Mouse (Mus musculus) liver, postnatal 0 days (tissue): ENCODE measurements around the gene Col20a1. TPM values are rescaled to one million over a fixed set of nuclear protein-coding genes. Genes with fewer than 3 reads are reported as not detected.
A peak's percentile ranks its signal among the peaks of the same experiment; 100 is the strongest.

Experiments
- ATAC-seq: fragments of 200-750 bp; cut with Nextera tagmentation; 2 replicates; pipeline ENCODE4 v1.8.0; 2017; ENCODE audit warnings: mild to moderate bottlenecking, moderate library complexity
- DNase-seq: peaks from one replicate; pipeline ENCODE4 v3.0.0-alpha.2; 2016
- H3K27ac ChIP-seq: fragments of 300-500 bp; sonication (generic); 2 replicates; pipeline ENCODE4 v1.5.1; 2014; ENCODE audit warnings: antibody characterized with exemption, moderate library complexity, mild to moderate bottlenecking, low read depth
- H3K27me3 ChIP-seq: fragments of 300-500 bp; sonication (generic); 2 replicates; pipeline ENCODE4 v1.6.1; 2014; ENCODE audit warnings: low read length, control low read depth, mixed read lengths; ENCODE audit not compliant: insufficient read depth
- H3K36me3 ChIP-seq: fragments of 300-500 bp; sonication (generic); replicated peaks from 2 replicates; pipeline ENCODE4 v1.6.1; 2014; ENCODE audit warnings: mild to moderate bottlenecking, control low read depth, low read length, moderate library complexity, mixed read lengths; ENCODE audit not compliant: insufficient read depth
- H3K4me1 ChIP-seq: fragments of 300-500 bp; sonication (generic); 2 replicates; pipeline ENCODE4 v1.6.1; 2014; ENCODE audit warnings: antibody characterized with exemption, mild to moderate bottlenecking, control low read depth; ENCODE audit not compliant: insufficient read depth
- H3K4me2 ChIP-seq: fragments of 300-500 bp; sonication (generic); 2 replicates; pipeline ENCODE4 v1.6.1; 2014; ENCODE audit warnings: low read depth, mild to moderate bottlenecking, low read length, moderate library complexity, mixed read lengths
- H3K4me3 ChIP-seq: fragments of 300-500 bp; sonication (generic); 2 replicates; pipeline ENCODE4 v1.5.1; 2014; ENCODE audit warnings: low read depth, low read length
- H3K9ac ChIP-seq: fragments of 300-500 bp; sonication (generic); replicated peaks from 2 replicates; pipeline ENCODE4 v1.6.1; 2014; ENCODE audit warnings: mild to moderate bottlenecking, moderate library complexity
- H3K9me3 ChIP-seq: fragments of 300-500 bp; sonication (generic); 2 replicates; pipeline ENCODE4 v1.6.1; 2016; ENCODE audit warnings: mild to moderate bottlenecking, control low read depth, low read length, mixed read lengths
- CTCF ChIP-seq: sonication (generic); IDR thresholded peaks from 2 replicates; pipeline ENCODE4 v1.5.1; 2016; ENCODE audit warnings: antibody characterized with exemption, low read depth
- EP300 ChIP-seq: IDR thresholded peaks from 2 replicates; pipeline ENCODE4 v1.6.1; 2016; ENCODE audit warnings: antibody characterized with exemption, low read depth, mild to moderate bottlenecking
- WGBS: fragments of 180-500 bp; shearing (Covaris S2); extraction: QIAGEN DNeasy Blood & Tissue Kit; methylation state at CpG from one replicate; pipeline ENCODE4 v1.1.7; 2014; ENCODE audit not compliant: insufficient replicate concordance; 5-methylcytosine and 5-hydroxymethylcytosine counted together
- polyA plus RNA-seq: library from polyadenylated mRNA; unstranded; fragments of >200 nt; fragmentation: Nextera tagmentation; extraction: Ambion mirVana; gene quantifications from 2 replicates; pipeline ENCODE4 v1.2.1, GENCODE M21; 2015

Col20a1 gene
- polyA plus RNA-seq, 1 experiment from 2014 or later: 0.12 TPM

- peak; percentile 80 for DNase-seq
Measured at GRCm38 (mm10) chr2:181060127-181060526, 73.8 kb downstream of the Col20a1 start.

GRCm38 (mm10) chr2:181065827-181066226, 79.5 kb downstream of the Col20a1 start:
- TF ChIP-seq EP300 (no peak), CTCF (no peak)
- ATAC-seq (no peak), DNase-seq (no peak)
- Histone ChIP-seq H3K27ac (no peak overlapping the region), H3K9me3 (no peaks in the 10 kb centered on the region), H3K9ac (no peak overlapping the region), H3K4me3 (no peak overlapping the region), H3K4me1 (no peaks in the 10 kb centered on the region), H3K36me3 (no peaks in the 10 kb centered on the region), H3K27me3 (no peaks in the 10 kb centered on the region), H3K4me2 (no peak overlapping the region)
- 35% methylated on average over 4 of the region's 4 CpGs for WGBS

More at GRCm38 (mm10) chr2:181060127-181060526, 73.8 kb downstream of the Col20a1 start:
- H3K4me1 ChIP-seq: no peaks in the 10 kb centered on the region
- ATAC-seq: peak; percentile 49; the same call in 1 of the 2 replicates
- no peak overlapping the region for H3K4me2 ChIP-seq
- TF ChIP-seq CTCF (peak; percentile 87), EP300 (no peak)
- H3K4me3 ChIP-seq: no peak overlapping the region
- H3K27me3 ChIP-seq: no peaks in the 10 kb centered on the region
- H3K9ac ChIP-seq: no peak overlapping the region
- no peaks in the 10 kb centered on the region for H3K36me3 ChIP-seq
- no peaks in the 10 kb centered on the region for H3K9me3 ChIP-seq
- 15% methylated on average over 5 of the region's 5 CpGs for WGBS
- no peak overlapping the region for H3K27ac ChIP-seq

Other genes starting within 250 kb of the Col20a1 start
- not detected in 2 replicates for gene Bhlhe23, start 209.6 kb upstream of the Col20a1 start, polyA plus RNA-seq
- gene Ythdf1, start 65.6 kb upstream of the Col20a1 start, polyA plus RNA-seq: 17.3 and 17.8 TPM in 2 replicates
- not detected in 2 replicates for gene Birc7, start 57.5 kb upstream of the Col20a1 start, polyA plus RNA-seq
- gene Nkain4, start 31.8 kb upstream of the Col20a1 start, polyA plus RNA-seq: 1.6 and 3.4 TPM in 2 replicates
- gene Arfgap1, start 19.3 kb upstream of the Col20a1 start, polyA plus RNA-seq: 17.7 and 18.8 TPM in 2 replicates
- gene Chrna4, start 57.0 kb downstream of the Col20a1 start, polyA plus RNA-seq: 0.02 and 0.05 TPM in 2 replicates
- gene Kcnq2, start 148.8 kb downstream of the Col20a1 start, polyA plus RNA-seq: not detected in 2 replicates
- gene Eef1a2, start 170.5 kb downstream of the Col20a1 start, polyA plus RNA-seq: 0.05 TPM in 1 of 2 replicates, not detected in the other
- gene Ppdpf, start 200.7 kb downstream of the Col20a1 start, polyA plus RNA-seq: 120 and 125 TPM in 2 replicates
- gene Ptk6, start 216.3 kb downstream of the Col20a1 start, polyA plus RNA-seq: 0.20 and 0.27 TPM in 2 replicates
- gene Srms, start 226.7 kb downstream of the Col20a1 start, polyA plus RNA-seq: 0.35 and 0.44 TPM in 2 replicates
- gene Fndc11, start 233.5 kb downstream of the Col20a1 start, polyA plus RNA-seq: 0.09 TPM in 1 of 2 replicates, not detected in the other